Mouse (Mus musculus): Measurements from ENCODE around the gene Mrps18a. TPM values are rescaled to one million over a fixed set of nuclear protein-coding genes. Genes with fewer than 3 reads are reported as not detected.

Mrps18a gene
- 147 and 149 TPM in 2 replicates for polyA plus RNA-seq (2015; fragmentation: Nextera tagmentation; extraction: Ambion mirVana)

DNA sequence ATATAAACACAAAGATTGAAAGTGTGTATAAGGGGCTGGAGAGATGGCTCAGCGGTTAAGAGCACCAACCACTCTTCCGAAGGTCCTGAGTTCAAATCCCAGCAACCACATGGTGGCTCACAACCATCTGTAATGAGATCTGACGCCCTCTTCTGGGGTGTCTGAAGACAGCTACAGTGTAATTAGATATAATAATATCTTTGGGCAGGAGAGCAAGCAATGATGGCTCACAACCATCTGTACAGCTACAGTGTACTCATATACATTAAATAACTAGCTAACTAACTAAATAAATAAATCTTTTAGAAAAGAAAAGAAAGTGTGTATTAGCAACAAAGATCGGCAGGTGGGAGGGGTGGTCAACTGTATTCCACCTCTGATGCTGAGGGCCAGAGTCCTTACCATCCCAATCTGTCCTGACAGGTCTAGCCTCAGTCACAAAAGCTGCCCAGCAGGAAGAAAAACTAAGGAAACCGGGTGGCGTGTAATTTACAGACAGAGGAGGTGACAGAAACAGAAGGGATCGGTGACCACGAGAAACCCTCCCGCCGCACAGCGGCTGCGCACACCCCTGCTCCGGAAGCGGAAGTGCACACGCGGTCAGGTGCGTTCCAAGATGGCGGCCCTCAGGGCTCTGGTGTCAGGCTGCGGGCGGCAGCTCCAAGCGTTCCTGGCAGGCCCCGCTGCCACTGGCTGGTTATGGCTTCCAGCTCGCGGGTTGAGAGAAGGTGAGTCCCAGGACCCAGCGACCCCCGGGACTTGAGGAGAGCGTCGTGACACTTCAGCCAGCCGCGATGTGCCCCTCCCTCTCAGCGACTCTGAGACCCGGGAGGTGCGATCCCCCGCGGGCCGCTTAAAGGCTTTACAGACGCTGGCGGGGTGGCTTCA, at the start of gene Mrps18a:
Mrps18a (plus strand) TSS at position 585 of the 888 bp plus-strand sequence.
- peak; percentile 95 for ATAC-seq (ENCODE audit: low FRiP score)
- Histone ChIP-seq H3K36me3 (peaks cover 10% of the 10 kb centered on the region), H3K9ac (peak within 1 kb of the TSS; percentile 82), H3K4me3 (peak within 1 kb of the TSS; percentile 85), H3K9me3 (no peaks in the 10 kb centered on the region), H3K27me3 (peaks cover 17% of the 10 kb centered on the region), H3K27ac (peak within 1 kb of the TSS; percentile 89), H3K4me2 (peak within 1 kb of the TSS; percentile 91), H3K4me1 (replicated peaks) (peaks cover 19% of the 10 kb centered on the region)
- 6% methylated on average over 38 of the region's 38 CpGs for WGBS

DNA sequence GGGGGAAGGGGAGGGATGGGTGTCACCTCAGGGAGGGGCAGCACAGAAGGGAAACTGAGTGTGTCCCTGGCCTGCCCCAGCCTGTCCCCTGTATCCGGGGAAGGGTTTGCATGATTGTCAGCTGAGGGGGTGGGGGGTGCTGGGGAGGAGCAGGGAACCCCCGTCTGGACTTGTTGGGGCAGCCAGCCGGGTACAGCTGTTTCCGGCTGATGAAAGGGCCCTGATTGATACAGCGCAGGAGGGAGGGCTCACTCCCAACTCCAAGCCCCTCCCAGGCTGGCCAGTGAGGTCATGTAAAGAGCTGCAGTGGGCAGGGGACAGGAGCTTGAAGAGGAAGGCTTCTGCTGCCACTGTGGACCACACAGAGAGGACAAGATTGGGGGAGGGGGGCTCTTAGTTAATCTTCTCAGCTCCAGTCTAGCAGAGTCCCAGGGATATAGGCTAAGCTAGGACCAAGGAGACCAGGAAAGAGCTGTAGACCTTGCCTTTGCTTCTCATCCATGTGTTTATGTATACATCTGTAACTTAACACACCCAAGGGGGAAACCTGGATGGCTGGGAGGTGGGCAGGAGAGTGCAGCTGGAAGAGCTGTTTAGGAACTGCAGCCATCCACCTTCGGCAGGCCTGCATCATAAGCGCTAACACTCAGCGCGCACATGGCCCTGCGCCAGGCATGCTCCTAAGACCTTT, 47.4 kb upstream of the Mrps18a start:
- Histone ChIP-seq H3K27ac (no peak overlapping the region), H3K4me1 (replicated peaks) (peaks cover 13% of the 10 kb centered on the region), H3K4me2 (no peak overlapping the region), H3K9me3 (no peaks in the 10 kb centered on the region), H3K9ac (no peak overlapping the region), H3K4me3 (no peak overlapping the region), H3K36me3 (no peaks in the 10 kb centered on the region), H3K27me3 (no peaks in the 10 kb centered on the region)
- ATAC-seq (ENCODE audit: low FRiP score): peak; percentile 57
- WGBS: 21% methylated on average over 10 of the region's 10 CpGs

DNA sequence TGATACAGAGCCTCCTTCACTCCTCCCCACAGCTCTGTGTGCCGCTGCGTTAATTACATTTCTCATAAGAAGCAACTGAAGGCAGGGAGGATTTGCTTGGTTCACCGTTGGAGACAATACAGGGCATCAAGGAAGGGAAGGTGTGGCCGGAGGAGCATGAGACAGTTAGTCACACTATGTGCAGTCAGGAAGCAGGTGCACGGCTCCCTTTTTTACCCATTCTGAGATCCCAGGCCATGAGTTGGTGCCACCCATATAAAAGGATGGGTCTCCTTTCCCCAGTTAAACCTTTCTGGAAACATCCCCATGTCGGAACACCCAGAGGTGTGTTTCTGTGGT, 46.8 kb upstream of the Mrps18a start:
- Histone ChIP-seq H3K27me3 (no peaks in the 10 kb centered on the region), H3K9ac (no peak overlapping the region), H3K9me3 (no peaks in the 10 kb centered on the region), H3K4me2 (no peak overlapping the region), H3K4me3 (no peak overlapping the region), H3K27ac (no peak overlapping the region), H3K36me3 (no peaks in the 10 kb centered on the region), H3K4me1 (replicated peaks) (peaks cover 13% of the 10 kb centered on the region)
- peak; percentile 43; the same call in 1 of the 2 replicates for ATAC-seq (ENCODE audit: low FRiP score)
- 54% methylated on average over 6 of the region's 6 CpGs for WGBS

DNA sequence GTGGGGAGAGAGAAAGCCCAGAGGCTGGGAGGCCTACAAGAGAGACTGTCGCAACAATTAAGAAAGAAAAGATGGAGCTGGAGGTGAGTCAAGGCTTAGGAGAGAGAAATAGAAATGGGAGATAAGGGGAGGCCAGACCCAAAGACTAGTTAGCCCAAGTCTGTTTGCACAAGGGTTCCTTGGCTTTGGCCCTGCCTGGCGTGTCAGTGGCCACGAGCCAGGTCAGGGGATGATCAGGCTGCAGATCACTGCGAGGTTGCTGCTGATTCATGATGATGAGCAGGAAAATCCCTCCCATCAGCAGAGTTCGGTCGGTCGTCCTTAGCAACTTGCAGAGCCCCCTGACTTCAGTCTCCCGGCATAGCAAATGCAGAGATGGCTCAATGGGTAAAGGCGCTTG, 40.7 kb upstream of the Mrps18a start:
- no peaks in the 10 kb centered on the region for H3K27me3 ChIP-seq
- H3K36me3 ChIP-seq: no peaks in the 10 kb centered on the region
- no peaks in the 10 kb centered on the region for H3K9me3 ChIP-seq
- 52% methylated on average over 9 of the region's 9 CpGs for WGBS
- H3K4me2 ChIP-seq: no peak overlapping the region
- H3K4me3 ChIP-seq: no peak overlapping the region
- H3K4me1 ChIP-seq (replicated peaks): peaks cover 7% of the 10 kb centered on the region; the same call in 1 of the 2 replicates
- H3K27ac ChIP-seq: no peak overlapping the region
- ATAC-seq (ENCODE audit: low FRiP score): no peak
- 0 out of 2 replicates have a peak overlapping the region, but pooled peaks have one; percentile 19 for H3K9ac ChIP-seq

GRCm38 (mm10) chr17:46071531-46071930, 39.3 kb upstream of the Mrps18a start:
- Histone ChIP-seq H3K36me3 (no peaks in the 10 kb centered on the region), H3K9ac (no peak overlapping the region), H3K4me3 (no peak overlapping the region), H3K4me2 (no peak overlapping the region), H3K27ac (no peak overlapping the region), H3K4me1 (replicated peaks) (peaks cover 7% of the 10 kb centered on the region; the same call in 1 of the 2 replicates), H3K27me3 (no peaks in the 10 kb centered on the region), H3K9me3 (no peaks in the 10 kb centered on the region)
- 92% methylated on average over 3 of the region's 3 CpGs for WGBS
- no peak for ATAC-seq (ENCODE audit: low FRiP score)

GRCm38 (mm10) chr17:46073730-46074301, 37.0 kb upstream of the Mrps18a start:
- no peak overlapping the region for H3K4me3 ChIP-seq
- H3K27ac ChIP-seq: no peak overlapping the region
- H3K27me3 ChIP-seq: 0 out of 2 replicates have a peak, but pooled peaks cover 3% of the 10 kb centered on the region
- no peaks in the 10 kb centered on the region for H3K9me3 ChIP-seq
- 71% methylated on average over 23 of the region's 23 CpGs for WGBS
- H3K36me3 ChIP-seq: no peaks in the 10 kb centered on the region
- peaks cover 7% of the 10 kb centered on the region; the same call in 1 of the 2 replicates for H3K4me1 ChIP-seq (replicated peaks)
- no peak for ATAC-seq (ENCODE audit: low FRiP score)
- 0 out of 2 replicates have a peak overlapping the region, but pooled peaks have one; percentile 1 for H3K4me2 ChIP-seq
- H3K9ac ChIP-seq: no peak overlapping the region

DNA sequence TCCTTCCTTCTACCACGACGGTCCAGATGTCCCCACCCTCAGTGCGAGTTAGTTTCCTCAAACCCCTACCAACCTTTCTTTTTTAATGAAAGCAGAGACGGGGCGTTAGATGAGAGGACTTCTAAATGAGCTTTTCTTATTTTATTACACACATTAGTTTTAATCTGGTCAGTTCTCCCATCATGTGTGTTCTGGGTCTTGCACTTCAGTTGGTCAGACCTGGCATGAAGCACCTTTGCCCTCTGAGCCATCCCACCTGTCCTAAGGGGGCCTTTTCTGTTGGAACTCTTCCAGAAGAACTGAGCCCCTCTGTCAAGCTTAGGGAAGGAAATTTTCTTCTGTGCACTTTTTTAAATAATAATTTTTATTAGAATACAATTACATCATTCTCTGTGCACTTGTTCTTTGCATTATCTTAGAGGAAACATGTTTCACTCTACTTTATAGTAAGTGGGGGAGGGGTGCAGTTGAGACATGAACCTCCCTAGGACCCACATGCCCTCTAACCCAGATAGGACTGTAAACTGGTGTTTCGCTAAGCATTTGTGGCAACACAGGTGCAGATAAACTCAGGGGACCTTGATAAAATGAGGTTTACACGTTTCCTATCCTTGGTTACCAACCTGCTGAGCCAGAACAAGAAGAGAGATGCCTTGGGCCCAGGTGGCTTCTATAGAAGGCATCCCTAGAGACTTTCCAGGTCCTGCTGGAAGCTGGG, 36.2 kb upstream of the Mrps18a start:
- H3K36me3 ChIP-seq: no peaks in the 10 kb centered on the region
- H3K27ac ChIP-seq: no peak overlapping the region
- H3K9ac ChIP-seq: no peak overlapping the region
- H3K4me1 ChIP-seq (replicated peaks): peaks cover 7% of the 10 kb centered on the region; the same call in 1 of the 2 replicates
- 0 out of 2 replicates have a peak, but pooled peaks cover 3% of the 10 kb centered on the region for H3K27me3 ChIP-seq
- no peaks in the 10 kb centered on the region for H3K9me3 ChIP-seq
- 69% methylated on average over 7 of the region's 7 CpGs for WGBS
- H3K4me3 ChIP-seq: no peak overlapping the region
- no peak for ATAC-seq (ENCODE audit: low FRiP score)
- H3K4me2 ChIP-seq: no peak overlapping the region

- Histone ChIP-seq H3K9me3 (no peaks in the 10 kb centered on the region), H3K36me3 (no peaks in the 10 kb centered on the region), H3K4me2 (no peak overlapping the region), H3K9ac (no peak overlapping the region), H3K4me1 (replicated peaks) (peaks cover 7% of the 10 kb centered on the region; the same call in 1 of the 2 replicates), H3K4me3 (no peak overlapping the region), H3K27ac (no peak overlapping the region), H3K27me3 (0 out of 2 replicates have a peak, but pooled peaks cover 3% of the 10 kb centered on the region)
- WGBS: 49% methylated on average over 3 of the region's 3 CpGs
- no peak for ATAC-seq (ENCODE audit: low FRiP score)
These were observed 35.7 kb upstream of the Mrps18a start for GRCm38 (mm10) chr17:46075116-46075485.

DNA sequence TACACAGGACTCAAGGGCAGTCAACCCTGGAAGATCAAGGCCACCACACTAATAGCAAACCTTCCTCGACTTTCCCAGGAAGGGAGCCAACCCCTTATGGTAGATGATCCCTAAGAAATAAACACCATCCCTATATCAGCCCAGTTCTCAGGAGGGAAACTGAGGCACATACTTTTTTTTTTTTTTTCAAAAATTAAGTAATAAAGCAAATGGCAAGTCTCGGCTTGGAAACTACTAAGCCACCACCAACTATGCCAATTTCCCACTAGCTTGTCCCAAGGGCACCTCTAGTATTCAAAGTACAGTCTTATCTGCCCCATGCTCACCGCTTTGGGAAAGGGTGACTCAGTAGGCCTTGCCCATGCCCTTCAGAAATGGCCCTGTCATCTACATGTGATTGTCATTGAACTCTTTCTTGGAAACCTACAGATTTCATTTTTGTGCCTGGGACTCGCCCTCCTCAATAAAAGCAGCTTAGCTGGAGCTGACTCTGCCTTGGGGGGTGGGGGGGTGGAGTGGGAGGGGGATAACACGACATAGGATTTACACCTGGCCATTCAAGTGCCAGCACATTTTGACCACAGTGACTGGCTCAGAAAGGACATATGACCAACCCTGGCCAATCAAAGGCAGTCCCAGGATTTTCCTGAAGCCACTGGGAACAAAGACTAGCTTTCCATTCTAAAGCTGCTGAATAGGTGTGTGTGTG, 35.1 kb upstream of the Mrps18a start:
- 78% methylated on average over 5 of the region's 5 CpGs for WGBS
- Histone ChIP-seq H3K27ac (no peak overlapping the region), H3K4me3 (no peak overlapping the region), H3K4me2 (no peak overlapping the region), H3K36me3 (no peaks in the 10 kb centered on the region), H3K4me1 (replicated peaks) (peaks cover 7% of the 10 kb centered on the region; the same call in 1 of the 2 replicates), H3K9ac (no peak overlapping the region), H3K9me3 (no peaks in the 10 kb centered on the region), H3K27me3 (0 out of 2 replicates have a peak, but pooled peaks cover 3% of the 10 kb centered on the region)
- no peak for ATAC-seq (ENCODE audit: low FRiP score)

- Histone ChIP-seq H3K36me3 (no peaks in the 10 kb centered on the region), H3K27me3 (0 out of 2 replicates have a peak, but pooled peaks cover 3% of the 10 kb centered on the region), H3K9ac (no peak overlapping the region), H3K4me2 (no peak overlapping the region), H3K27ac (no peak overlapping the region), H3K4me3 (no peak overlapping the region), H3K9me3 (no peaks in the 10 kb centered on the region), H3K4me1 (replicated peaks) (peaks cover 7% of the 10 kb centered on the region; the same call in 1 of the 2 replicates)
- WGBS: no CpG with 5 or more reads among the region's 1 CpGs
- no peak for ATAC-seq (ENCODE audit: low FRiP score)
These were observed 34.6 kb upstream of the Mrps18a start for GRCm38 (mm10) chr17:46076260-46076551.

DNA sequence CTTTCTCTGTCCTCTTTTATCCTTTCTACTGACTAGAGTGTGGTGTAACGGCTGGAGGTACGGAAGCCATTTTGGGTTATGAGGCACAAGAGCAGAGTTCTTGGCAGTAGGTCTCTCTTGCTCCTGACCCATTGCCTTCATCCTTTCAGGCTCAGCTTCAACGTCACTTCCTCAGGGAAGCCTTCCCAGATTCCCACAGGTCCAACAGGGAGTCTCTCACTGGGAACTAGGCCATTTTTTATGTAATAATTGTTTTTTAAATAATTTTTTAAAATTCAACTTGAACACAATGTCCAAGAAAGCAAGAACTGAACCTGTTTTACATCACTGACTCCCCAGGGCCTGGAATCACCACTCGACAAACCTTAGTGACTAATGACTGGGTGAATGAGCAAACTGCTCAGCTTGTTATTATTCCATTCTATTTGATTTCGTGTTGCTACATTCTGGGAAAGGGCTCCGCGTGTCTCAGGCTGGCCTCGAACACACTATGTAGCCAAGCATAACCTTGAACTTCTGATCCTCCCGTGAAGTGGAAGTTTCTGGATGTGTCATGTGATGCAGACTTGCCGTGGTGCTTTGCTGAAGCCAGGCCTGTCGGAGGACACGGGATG, 32.8 kb upstream of the Mrps18a start:
- H3K27ac ChIP-seq: no peak overlapping the region
- no peaks in the 10 kb centered on the region for H3K36me3 ChIP-seq
- 94% methylated on average over 12 of the region's 12 CpGs for WGBS
- peaks cover 7% of the 10 kb centered on the region; the same call in 1 of the 2 replicates for H3K4me1 ChIP-seq (replicated peaks)
- no peak overlapping the region for H3K9ac ChIP-seq
- no peak for ATAC-seq (ENCODE audit: low FRiP score)
- H3K9me3 ChIP-seq: no peaks in the 10 kb centered on the region
- no peak overlapping the region for H3K4me2 ChIP-seq
- H3K27me3 ChIP-seq: 0 out of 2 replicates have a peak, but pooled peaks cover 3% of the 10 kb centered on the region
- no peak overlapping the region for H3K4me3 ChIP-seq

Measured in hindbrain, embryonic 13.5 days (tissue).